Mouse (Mus musculus): Measurements from ENCODE around the gene Nfic.

GRCm38 (mm10) chr10:81441019-81441418, 14.4 kb downstream of the Nfic start:
- TF ChIP-seq CTCF (IDR thresholded peaks at IDR 0.05; ENCODE audit: low read depth) (no peak), EP300 (IDR thresholded peaks at IDR 0.05; ENCODE audit: low read depth) (no peak)
